8 mouse cellular contexts compared by ENCODE assay signal in genomic region chr13:71956481-71956880, GRCm38 (mm10). TPM values are rescaled to one million over a fixed set of nuclear protein-coding genes. Genes with fewer than 3 reads are reported as not detected.
DNase-seq lines count a peak whose midpoint lies in the region; ATAC-seq and TF ChIP-seq lines count a peak whose summit lies in the region.

No protein-coding gene starts in this region.

- ATAC-seq in heart, embryonic 12.5 days (ENCODE audit: insufficient number of reproducible peaks, low FRiP score): no peak
- no peak for ATAC-seq in hindbrain, embryonic 12.5 days (ENCODE audit: low FRiP score)
- no peak for ATAC-seq in erythroid progenitor cell, adult 5-6 weeks (replicated peaks; ENCODE audit: low FRiP score, poor library complexity, severe bottlenecking)

- H3K9me3 ChIP-seq in heart, embryonic 12.5 days (replicated peaks): no peaks in the 10 kb centered on the region
- H3K9me3 ChIP-seq in hindbrain, embryonic 12.5 days (replicated peaks): no peaks in the 10 kb centered on the region

- H3K27me3 ChIP-seq in heart, embryonic 12.5 days (replicated peaks): peaks cover 53% of the 10 kb centered on the region
- H3K27me3 ChIP-seq in hindbrain, embryonic 12.5 days: peaks cover 49% of the 10 kb centered on the region

- TF ChIP-seq POLR2A in brain, embryonic 14.5 days (IDR thresholded peaks at IDR 0.05; ENCODE audit: borderline replicate concordance, extremely low read depth, insufficient read depth, insufficient read length, poor library complexity, severe bottlenecking): no peak

- H3K4me1 ChIP-seq in heart, embryonic 12.5 days (replicated peaks): peaks cover 23% of the 10 kb centered on the region
- H3K4me1 ChIP-seq in hindbrain, embryonic 12.5 days: peaks cover 83% of the 10 kb centered on the region

- no peak overlapping the region for H3K27ac ChIP-seq in heart, embryonic 12.5 days (ENCODE audit: poor library complexity, severe bottlenecking)
- peak overlapping the region; percentile 57 for H3K27ac ChIP-seq in hindbrain, embryonic 12.5 days

- no peak overlapping the region for H3K9ac ChIP-seq in heart, embryonic 12.5 days
- peak overlapping the region; percentile 80 for H3K9ac ChIP-seq in hindbrain, embryonic 12.5 days

- H3K36me3 ChIP-seq in heart, embryonic 12.5 days: no peaks in the 10 kb centered on the region
- peaks cover 6% of the 10 kb centered on the region for H3K36me3 ChIP-seq in hindbrain, embryonic 12.5 days

- H3K4me3 ChIP-seq in heart, embryonic 12.5 days: no peak overlapping the region
- peak overlapping the region; percentile 78 for H3K4me3 ChIP-seq in hindbrain, embryonic 12.5 days

- WGBS in heart, embryonic 12.5 days: 10% methylated on average over 9 of the region's 9 CpGs
- WGBS in hindbrain, embryonic 12.5 days: 3% methylated on average over 9 of the region's 9 CpGs

- 0 out of 2 replicates have a peak overlapping the region, but pooled peaks have one; percentile 69 for H3K4me2 ChIP-seq in heart, embryonic 12.5 days
- H3K4me2 ChIP-seq in hindbrain, embryonic 12.5 days (replicated peaks): peak overlapping the region; percentile 67

- TF ChIP-seq CTCF in brain, embryonic 14.5 days (IDR thresholded peaks at IDR 0.05; ENCODE audit: borderline replicate concordance, extremely low read depth, insufficient read depth, insufficient read length): peak; percentile 70

- no peak for DNase-seq in heart, adult 8-10 months (ENCODE audit: low spot score)
- peak; percentile 75 for DNase-seq in brain, embryonic 14.5 days (ENCODE audit: low read depth)
- peak; percentile 52 to 71 for DNase-seq in lung, adult 18-20 months
- peak; percentile 73 for DNase-seq in retina, embryonic 14.5 days (ENCODE audit: low spot score)
- DNase-seq in thymus, adult 18-20 months: no peak

RNA-seq across cellular contexts. Expression of gene Irx1, which starts 7.0 kb away (rescaled TPM):
- polyA plus RNA-seq in heart, embryonic 12.5 days (2016; fragmentation: Nextera tagmentation; extraction: Ambion mirVana): 2.7 and 3.1 TPM in 2 replicates
- total RNA-seq in heart, adult 8-10 months (2022): 1 to 10 TPM; 6.4 to 9.3 (median 8.3) TPM
- 57.2 and 102 TPM in 2 replicates for polyA plus RNA-seq in brain, embryonic 14.5 days (2012; rRNA removed)
- 16.1 and 18.6 TPM in 2 replicates for polyA plus RNA-seq in hindbrain, embryonic 12.5 days (2016; fragmentation: Nextera tagmentation; extraction: Ambion mirVana)
- total RNA-seq in erythroid progenitor cell, adult 5-6 weeks (2015; ENCODE audit: low replicate concordance): not detected in 2 replicates
- not detected in 2 replicates for total RNA-seq in erythroid progenitor cell, adult 5-6 weeks (2017; ENCODE audit: low replicate concordance)

Comparison
In these comparisons a context has a peak if more than half of its experiments do, and no peak if none do; other contexts are left out.
1. DNase-seq: peak in brain, embryonic 14.5 days (single experiment), lung, adult 18-20 months (2 of 2) and retina, embryonic 14.5 days (single experiment); none in heart, adult 8-10 months (single experiment) and thymus, adult 18-20 months (0 of 2).